Mouse (Mus musculus): ENCODE results near the gene Casp7. TPM values are rescaled to one million over a fixed set of nuclear protein-coding genes. Genes with fewer than 3 reads are reported as not detected.

Gene Casp7
- total and polyA plus RNA-seq, 3 experiments = 69.4 to 70.4 TPM; not detected in 1

DNA sequence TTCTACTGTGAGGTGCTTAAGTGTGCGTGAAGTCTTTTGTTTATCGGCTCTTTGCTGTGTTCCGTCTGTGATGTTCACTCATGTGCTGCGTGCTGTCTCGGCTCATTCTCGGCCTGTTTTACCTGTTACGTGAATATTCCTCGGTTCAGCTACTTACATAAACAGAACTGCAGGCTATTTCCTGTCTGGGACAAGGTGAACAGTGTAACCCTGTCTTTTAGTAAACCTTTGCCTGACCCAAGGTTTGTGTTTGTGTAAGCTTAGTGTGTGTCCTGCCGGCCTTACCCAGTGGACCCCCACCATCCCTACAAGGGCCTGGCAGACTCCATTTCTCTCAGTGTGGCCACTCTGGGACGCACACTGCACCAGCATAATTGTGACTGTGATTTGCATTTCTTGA lies 35.8 kb downstream of the Casp7 start:
- no peak for TF ChIP-seq MAZ (IDR thresholded peaks at IDR 0.05; ENCODE audit: low read depth, low read length)
- TF ChIP-seq ZNF384 (IDR thresholded peaks at IDR 0.05; ENCODE audit: low read depth, low read length) = no peak
- TF ChIP-seq GATA1 (IDR thresholded peaks at IDR 0.05; ENCODE audit: low read depth, low read length) = no peak
- TF ChIP-seq ZMIZ1 (IDR thresholded peaks at IDR 0.05; ENCODE audit: low read depth, low read length) = no peak
- no peak for TF ChIP-seq POLR2AphosphoS2 (IDR thresholded peaks at IDR 0.05; ENCODE audit: low read length)
- TF ChIP-seq EP300 (IDR thresholded peaks at IDR 0.05; ENCODE audit: low read depth in 1 of 2, low read length in 2 of 2) = no peak
- no peak for TF ChIP-seq ETS1 (IDR thresholded peaks at IDR 0.05; ENCODE audit: low read depth, low read length)
- TF ChIP-seq ZC3H11A (IDR thresholded peaks at IDR 0.05; ENCODE audit: low read depth, low read length) = no peak
- no peak for TF ChIP-seq BHLHE40 (IDR thresholded peaks at IDR 0.05; ENCODE audit: borderline replicate concordance, low read depth, low read length)
- TF ChIP-seq CHD2 (IDR thresholded peaks at IDR 0.05; ENCODE audit: low read length) = no peak
- no peak for TF ChIP-seq JUND (IDR thresholded peaks at IDR 0.05; ENCODE audit: low read depth, low read length)
- no peak for TF ChIP-seq NELFE (IDR thresholded peaks at IDR 0.05; ENCODE audit: low read depth, low read length)
- TF ChIP-seq MAX (IDR thresholded peaks at IDR 0.05; ENCODE audit: low read length) = no peak
- TF ChIP-seq HCFC1 (IDR thresholded peaks at IDR 0.05; ENCODE audit: low read depth, low read length) = no peak
- TF ChIP-seq E2F4 (IDR thresholded peaks at IDR 0.05; ENCODE audit: borderline replicate concordance, low read depth, low read length) = no peak
- TF ChIP-seq CTCF (IDR thresholded peaks at IDR 0.05 in 2 of 3, conservative IDR thresholded peaks at IDR 0.05 in 1 of 3; ENCODE audit: control insufficient read depth in 1 of 3, insufficient read depth in 1 of 3, low read depth in 2 of 3, low read length in 3 of 3, poor library complexity in 1 of 3, severe bottlenecking in 1 of 3) = no peak
- TF ChIP-seq NRF1 (IDR thresholded peaks at IDR 0.05; ENCODE audit: insufficient read depth, low read depth, low read length, poor library complexity, severe bottlenecking) = no peak
- TF ChIP-seq KAT2A (conservative IDR thresholded peaks at IDR 0.05; ENCODE audit: low read depth, low read length) = no peak
- TF ChIP-seq ELF1 (IDR thresholded peaks at IDR 0.05; ENCODE audit: low read depth, low read length) = no peak
- no peak for TF ChIP-seq RCOR1 (IDR thresholded peaks at IDR 0.05; ENCODE audit: low read depth, low read length)
- H3K36me3 ChIP-seq (ENCODE audit: control insufficient read depth in 1 of 2, insufficient read depth in 2 of 2, low read length in 2 of 2) = peaks cover 0 to 10% of the 10 kb centered on the region in 2 experiments; a peak in 2 of 4 replicates

GRCm38 (mm10) chr19:56433581-56433980 lies 36.7 kb downstream of the Casp7 start:
- DNase-seq (ENCODE audit: low read depth, low spot score) = no peak
- Histone ChIP-seq H3K27ac (ENCODE audit: control insufficient read depth, low read depth, low read length) (no peak overlapping the region), H3K4me1 (ENCODE audit: control insufficient read depth in 1 of 2, insufficient read depth in 2 of 2, low read length in 2 of 2) (peaks cover 5 to 6% of the 10 kb centered on the region in 2 experiments), H3K79me2 (ENCODE audit: control insufficient read depth, insufficient read depth, low read length, poor library complexity) (no peaks in the 10 kb centered on the region), H3K9me3 (replicated peaks; ENCODE audit: insufficient read depth, low read length) (no peaks in the 10 kb centered on the region), H3K36me3 (ENCODE audit: control insufficient read depth in 1 of 2, insufficient read depth in 2 of 2, low read length in 2 of 2) (peaks cover 6 to 16% of the 10 kb centered on the region in 2 experiments), H3K9ac (ENCODE audit: control insufficient read depth, low read depth, low read length, poor library complexity, severe bottlenecking) (no peak overlapping the region), H3K27me3 (ENCODE audit: control insufficient read depth in 1 of 2, insufficient read depth in 2 of 2, low read length in 2 of 2) (no peaks in the 10 kb centered on the region), H3K4me3 (ENCODE audit: control insufficient read depth in 1 of 2, insufficient read depth in 1 of 2, low read depth in 2 of 2, low read length in 2 of 2) (no peak overlapping the region)
- no peak for TF ChIP-seq MXI1 (IDR thresholded peaks at IDR 0.05; ENCODE audit: low read depth, low read length)
- no peak for TF ChIP-seq HCFC1 (IDR thresholded peaks at IDR 0.05; ENCODE audit: low read depth, low read length)

More for the DNA sequence above, 35.8 kb downstream of the Casp7 start:
- Histone ChIP-seq H3K9ac (ENCODE audit: control insufficient read depth, low read depth, low read length, poor library complexity, severe bottlenecking) (no peak overlapping the region), H3K9me3 (replicated peaks; ENCODE audit: insufficient read depth, low read length) (no peaks in the 10 kb centered on the region), H3K4me3 (ENCODE audit: control insufficient read depth in 1 of 2, insufficient read depth in 1 of 2, low read depth in 2 of 2, low read length in 2 of 2) (no peak overlapping the region), H3K4me1 (ENCODE audit: control insufficient read depth in 1 of 2, insufficient read depth in 2 of 2, low read length in 2 of 2) (no peaks in the 10 kb centered on the region), H3K79me2 (ENCODE audit: control insufficient read depth, insufficient read depth, low read length, poor library complexity) (no peaks in the 10 kb centered on the region), H3K27me3 (ENCODE audit: control insufficient read depth in 1 of 2, insufficient read depth in 2 of 2, low read length in 2 of 2) (no peaks in the 10 kb centered on the region), H3K27ac (ENCODE audit: control insufficient read depth, low read depth, low read length) (no peak overlapping the region)
- no peak for DNase-seq (ENCODE audit: low read depth, low spot score)
